Mouse (Mus musculus): ENCODE results near the gene Hipk3.

Gene Hipk3

DNA sequence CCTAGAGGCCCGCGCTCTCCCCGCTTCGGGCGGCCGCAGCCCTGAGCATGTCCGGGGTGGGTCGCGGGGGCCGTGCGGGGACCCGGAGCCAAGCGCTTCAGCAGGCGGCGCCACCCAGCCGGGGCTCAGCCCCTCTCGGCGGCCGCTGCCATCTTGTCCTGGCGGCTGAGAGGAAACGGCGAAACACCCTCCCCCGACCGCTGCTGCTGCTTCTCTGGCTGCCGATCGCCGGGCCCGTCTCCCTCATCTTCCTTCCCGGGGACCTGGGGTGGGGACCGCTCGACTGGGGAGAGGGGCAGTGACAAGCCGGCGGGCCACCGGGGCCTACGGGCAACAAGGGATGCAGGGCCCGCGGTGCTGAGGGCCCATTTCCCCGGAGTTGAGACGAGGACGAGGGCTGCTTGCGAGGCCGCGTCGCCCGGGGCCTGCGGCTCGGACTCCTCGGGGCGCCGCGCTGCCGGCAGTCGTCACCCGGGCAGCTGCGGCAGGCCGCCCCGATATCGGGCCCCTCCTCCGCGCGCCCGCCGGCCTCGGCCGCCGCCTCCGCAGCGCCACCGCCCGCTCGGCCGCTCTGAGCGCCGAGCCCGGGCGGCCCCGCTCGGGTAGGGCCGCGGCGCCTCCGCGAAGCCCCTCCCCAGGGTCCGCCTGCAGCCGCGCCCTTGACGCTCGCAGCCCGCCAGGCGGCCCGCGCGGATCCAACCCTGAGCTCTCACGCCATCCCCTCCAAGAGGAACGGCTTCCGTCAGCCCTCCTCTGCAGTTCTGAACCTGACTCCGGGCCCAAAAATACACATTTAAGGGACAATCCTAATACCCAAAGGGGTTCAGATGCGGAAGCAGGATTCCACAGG is at the start of gene Hipk3:
TSS of gene Hipk3 (minus strand) at position 496 of the 850 bp plus-strand sequence.
- in situ Hi-C loops (cut with MboI): loop anchor here (5.0 kb wide), 1 partner anchor 93 kb away; no protein-coding TSS in a partner anchor

DNA sequence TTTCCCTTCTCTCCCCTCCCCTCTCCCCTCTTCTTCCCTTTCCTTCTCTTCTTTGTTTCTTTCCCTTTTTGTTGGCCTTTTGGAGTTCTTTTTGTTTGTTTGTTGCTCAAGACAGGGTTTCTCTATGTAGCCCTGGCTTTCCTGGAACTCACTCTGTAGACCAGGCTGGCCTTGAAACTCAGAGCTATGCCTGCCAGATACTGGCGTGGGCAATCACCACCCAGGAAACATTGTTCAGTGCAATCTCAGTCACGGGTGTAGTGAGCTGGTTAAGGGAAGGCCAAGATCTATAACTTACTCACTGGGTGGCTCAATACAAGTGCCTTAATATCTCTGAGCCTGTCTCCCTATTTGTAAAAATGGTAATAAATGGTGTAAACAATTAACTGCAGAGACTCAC is 46.0 kb upstream of the Hipk3 start:
- in situ Hi-C loops (cut with MboI): no loop called here

DNA sequence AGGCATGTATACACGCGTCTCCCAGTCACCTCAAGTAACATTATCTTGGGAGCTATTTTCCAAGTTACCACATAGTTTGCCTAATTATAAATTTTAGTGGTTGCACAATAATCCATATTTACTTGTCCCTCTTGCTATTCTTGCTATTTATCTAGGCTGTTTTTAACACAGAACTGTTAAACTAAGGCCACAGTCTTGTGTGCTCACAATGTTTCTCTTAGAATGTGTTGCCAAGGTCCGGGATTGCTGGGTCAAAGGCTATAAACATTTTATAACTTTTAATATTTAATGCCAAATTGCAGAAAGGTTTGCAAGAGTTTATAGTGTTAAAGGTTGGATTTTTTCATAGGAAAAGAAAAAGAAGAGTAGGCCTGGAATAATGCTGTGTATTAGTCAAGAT is 40.5 kb upstream of the Hipk3 start:
- in situ Hi-C loops (cut with MboI): no loop called here

DNA sequence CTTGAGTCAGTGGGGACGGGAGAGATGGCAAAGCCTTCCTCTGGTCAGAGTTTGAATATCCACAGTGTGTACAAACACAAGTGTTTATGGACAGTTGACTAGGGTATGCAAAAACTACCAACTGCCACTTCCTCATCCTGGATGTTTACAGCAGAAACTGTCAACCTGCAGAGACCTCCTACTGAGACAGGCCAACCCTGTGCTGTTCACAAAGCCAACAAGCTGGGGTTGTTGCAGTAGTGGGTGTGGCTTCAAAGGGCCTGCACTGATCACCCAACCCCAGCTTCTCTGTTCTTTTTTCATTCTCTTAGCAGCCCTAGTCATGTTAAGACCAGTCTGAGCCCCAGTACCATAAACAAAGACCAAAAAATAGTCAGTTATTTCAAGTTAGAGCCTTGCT is 38.3 kb upstream of the Hipk3 start:
- in situ Hi-C loops (cut with MboI): no loop called here

DNA sequence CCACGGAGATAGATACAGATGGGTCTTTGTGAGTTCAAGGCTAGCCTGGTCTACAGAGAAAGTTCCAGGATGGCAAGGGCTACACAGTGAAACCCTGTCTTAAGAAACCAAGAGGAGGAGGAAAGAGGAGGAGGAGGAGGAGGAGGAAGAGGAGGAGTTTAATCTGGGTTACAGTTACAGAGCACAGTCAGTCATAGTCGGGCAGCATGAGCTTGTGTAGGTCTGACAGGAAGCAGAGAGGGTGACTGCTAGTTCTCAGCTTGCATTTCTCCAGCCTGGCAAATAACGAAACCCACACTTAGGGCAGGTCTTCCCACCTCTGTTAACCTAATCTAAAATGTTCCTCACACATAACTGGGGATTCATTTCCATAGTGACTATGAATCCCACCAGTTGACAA is 32.3 kb upstream of the Hipk3 start:
- in situ Hi-C loops (cut with MboI): no loop called here

DNA sequence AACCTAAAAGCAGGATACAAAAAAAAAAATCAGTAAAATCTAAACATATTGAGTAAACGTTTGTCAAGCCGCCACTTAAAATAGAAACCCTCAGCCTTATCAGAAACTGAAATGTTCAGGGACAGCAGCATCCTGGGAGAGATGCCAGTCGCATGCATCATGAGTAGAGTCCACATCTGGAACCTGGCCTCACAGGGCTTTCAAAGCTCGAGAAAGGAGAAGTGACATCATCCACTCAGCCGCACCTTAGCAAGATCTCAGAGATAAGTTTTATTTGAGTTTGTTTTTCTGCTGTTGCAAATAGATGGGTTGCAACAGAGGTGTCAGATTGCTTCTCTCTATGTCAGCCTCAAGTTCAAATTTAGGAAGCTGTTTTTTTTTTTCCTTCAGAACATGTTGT is 31.3 kb upstream of the Hipk3 start:
- in situ Hi-C loops (cut with MboI): no loop called here

DNA sequence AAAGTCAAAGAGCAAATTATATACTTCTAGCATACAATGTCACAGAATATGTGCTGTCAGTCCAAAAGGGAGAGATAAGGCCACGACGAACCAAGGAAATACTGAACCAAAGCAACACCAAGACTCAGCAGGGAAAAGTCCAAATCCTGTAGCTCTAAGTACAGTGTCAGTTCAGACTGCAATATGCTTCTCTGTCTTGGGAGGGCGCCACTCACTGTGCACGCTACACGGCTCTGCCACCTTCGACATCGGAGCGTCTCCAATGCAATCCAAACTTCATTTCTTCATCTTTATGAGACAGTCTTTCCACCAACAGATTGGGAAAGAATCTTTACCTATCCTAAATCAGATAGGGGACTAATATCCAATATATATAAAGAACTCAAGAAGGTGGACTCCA is 17.4 kb upstream of the Hipk3 start:
- in situ Hi-C loops (cut with MboI): no loop called here

DNA sequence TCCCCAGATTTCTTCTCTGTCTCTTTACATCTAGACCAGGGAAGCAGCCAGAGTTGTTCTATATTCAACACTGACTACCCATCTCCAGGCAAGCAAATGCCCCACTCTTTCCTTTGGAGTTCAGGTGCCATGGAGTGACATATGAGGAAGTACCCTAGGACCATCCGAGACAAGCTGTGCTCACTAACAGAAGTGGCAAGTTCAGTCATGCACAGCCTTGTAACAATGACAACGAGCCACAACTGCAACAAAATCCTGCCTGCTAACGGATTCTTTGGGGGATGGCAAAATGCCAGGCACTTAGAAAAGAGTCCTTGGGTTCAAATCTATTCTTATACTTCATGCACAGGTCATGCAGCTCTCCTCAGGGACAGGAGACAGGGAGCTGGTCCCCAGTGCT is 8.1 kb upstream of the Hipk3 start:
- in situ Hi-C loops (cut with MboI): no loop called here

DNA sequence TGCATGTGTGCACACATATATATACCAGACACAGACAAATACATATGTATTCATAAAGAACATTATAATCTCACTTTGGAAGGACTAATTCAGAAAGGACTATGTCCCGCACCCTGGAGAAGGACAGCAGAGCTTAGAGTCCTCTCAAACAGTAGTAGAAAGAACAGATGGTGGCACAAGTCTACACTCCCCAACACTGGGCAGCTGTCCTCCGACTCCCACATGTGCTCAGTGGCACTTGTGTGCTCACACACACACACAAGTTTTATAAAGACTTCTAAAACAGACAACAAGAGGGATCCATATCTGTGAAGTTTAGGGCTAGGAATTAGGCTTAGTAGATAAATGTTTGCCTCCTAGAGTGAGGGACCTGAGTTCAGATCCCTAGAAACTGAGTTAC is 6.8 kb upstream of the Hipk3 start:
- in situ Hi-C loops (cut with MboI): no loop called here

DNA sequence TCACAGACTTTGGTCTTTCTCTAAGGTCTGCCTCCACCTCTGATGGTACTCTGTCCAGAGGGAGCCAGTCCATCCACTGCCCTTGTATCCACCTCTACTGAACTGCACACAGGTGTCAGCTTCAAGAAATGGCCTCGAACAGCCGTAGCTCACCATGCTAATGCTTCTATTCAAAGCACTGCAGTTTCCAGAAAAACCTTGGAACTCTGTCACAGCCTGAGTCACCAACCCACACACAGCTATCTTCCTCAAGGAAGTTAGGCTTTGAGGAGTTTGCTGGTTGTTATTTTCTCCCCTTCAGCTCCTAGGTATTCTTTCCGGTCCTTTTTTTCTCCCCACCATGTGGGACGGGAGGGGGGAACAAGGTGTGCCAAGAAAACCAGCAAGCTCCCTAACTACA is 3.5 kb upstream of the Hipk3 start:
- in situ Hi-C loops (cut with MboI): no loop called here

DNA sequence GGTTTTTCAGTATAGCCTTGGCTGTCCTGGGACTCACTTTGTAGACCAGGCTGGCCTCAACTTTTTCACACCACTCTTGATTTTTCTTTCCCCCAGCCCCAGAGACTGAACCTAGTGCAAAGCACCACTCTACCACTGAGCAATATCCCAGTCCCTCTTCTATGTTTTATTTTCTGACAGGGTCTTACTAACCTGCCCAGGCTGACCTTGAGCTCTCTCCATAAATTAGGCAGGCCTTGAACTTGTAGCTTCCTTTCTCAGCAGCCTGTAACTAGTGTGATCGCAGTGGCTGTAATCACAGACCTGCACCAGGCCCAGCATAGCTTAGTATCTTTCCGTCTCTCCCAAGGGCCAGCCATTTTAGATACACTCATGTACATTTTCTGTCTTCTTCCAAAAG is 3.0 kb upstream of the Hipk3 start:
- in situ Hi-C loops (cut with MboI): no loop called here

DNA sequence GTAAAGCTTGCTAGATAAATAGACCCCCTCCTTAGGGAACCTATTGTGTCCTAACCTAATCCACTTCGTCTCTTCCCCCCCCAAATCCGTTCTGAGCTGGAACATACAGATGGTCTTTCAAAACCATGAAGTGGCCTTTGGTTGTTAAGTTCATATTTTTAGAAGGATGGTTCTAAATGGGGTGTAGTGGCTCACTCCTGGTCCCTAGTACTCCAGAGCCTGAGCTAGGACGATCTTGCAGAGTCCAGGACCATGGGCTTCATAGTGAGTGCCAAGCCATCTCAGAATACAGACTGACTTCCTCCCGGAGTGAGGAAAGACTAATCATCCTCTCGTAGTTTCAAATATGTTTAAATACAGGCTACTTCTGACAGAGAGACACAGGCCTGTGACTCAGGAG is 2.0 kb upstream of the Hipk3 start:
- in situ Hi-C loops (cut with MboI): no loop called here

DNA sequence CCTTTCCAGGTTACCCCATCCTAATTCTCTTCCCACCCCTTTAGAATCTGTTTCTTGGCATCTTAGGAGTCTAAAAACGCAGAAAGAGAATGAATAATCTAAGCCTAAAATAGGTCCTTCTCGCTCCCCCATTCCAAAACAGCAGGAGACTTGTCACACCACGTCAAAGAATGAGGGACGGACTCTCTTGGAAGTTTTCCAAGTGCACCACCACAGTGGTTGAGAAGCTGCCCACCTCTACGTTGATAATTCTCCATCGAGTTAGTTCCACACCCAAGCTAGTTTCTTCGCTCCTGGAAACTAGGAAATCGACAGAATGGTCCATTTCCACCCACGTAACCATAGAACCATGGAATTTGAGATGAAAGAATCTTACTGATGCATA is 547 bp upstream of the Hipk3 start:
- in situ Hi-C loops (cut with MboI): loop anchor here (5.0 kb wide), 1 partner anchor 93 kb away; no protein-coding TSS in a partner anchor

DNA sequence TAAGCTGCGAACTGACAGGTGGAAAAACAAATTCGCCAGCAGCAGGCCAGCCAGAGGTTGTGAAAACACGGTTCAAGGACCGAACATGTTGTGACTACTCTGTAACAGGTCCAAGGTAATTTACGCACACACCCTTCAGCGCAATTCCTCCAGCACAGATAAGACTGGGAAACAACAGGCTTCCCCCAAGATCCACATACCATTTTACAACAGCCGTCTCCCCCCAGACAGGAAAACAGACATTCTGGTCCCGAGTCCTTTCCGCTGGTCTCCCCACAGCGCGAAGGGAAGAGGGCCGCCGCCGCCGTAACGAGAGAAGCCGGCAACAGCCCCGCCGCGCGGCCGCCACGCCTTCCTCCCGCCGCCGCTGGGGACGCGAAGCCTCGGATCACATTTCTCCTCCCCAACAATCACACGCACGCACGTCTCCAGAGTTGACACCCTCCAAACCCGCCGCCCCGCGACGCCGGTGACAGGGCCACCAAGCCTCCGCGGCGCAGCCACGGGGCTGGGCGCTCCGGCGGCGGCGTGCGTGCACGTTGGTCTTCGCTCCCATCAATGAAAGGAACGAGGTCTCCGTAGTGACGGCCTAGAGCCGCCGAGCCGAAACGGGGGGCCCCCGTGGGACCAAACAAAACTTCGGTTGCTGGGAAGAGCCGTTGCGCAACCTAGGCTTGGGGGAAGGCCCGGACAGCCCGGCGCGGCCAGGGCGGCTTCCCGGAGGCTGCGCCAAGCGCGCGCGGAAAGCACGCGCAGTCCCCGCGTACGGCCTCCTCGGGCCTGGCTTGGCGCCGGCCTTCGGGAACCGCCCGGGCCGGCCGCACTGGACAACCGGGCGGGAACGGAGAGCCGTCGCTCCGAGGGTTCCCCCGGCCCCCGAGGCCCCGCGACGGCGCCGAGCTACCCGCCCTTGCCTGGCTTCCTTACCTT is 960 bp downstream of the Hipk3 start:
- in situ Hi-C loops (cut with MboI): loop anchor here (5.0 kb wide), 1 partner anchor 94 kb away; no protein-coding TSS in a partner anchor

DNA sequence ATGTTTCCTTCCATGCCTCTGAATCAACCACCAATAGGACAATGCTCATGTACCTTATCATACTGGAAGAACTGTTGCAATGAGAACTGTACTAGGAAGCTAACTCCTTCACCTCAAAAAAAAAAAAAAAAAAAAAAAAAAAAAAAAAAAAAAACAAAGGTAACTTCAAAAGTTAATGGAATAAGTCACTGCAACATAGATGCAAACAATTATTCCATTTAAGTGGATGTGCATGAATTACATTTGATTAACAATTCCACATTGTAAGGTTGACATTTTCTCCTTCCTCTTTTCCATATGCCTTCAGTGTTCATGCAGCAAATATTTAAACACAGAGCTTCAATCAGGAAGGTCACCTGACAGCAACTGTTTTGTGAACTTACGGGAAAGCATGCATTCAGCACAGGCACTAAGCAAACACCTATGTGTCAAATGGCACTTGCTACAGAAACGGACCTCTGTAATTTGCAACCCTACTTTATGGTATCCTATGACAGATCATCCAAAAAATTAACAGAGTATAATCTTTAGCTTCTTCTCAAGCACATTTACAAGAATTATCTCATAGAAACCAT is 2.9 kb downstream of the Hipk3 start:
- in situ Hi-C loops (cut with MboI): loop anchor here (5.0 kb wide), 1 partner anchor 96 kb away; no protein-coding TSS in a partner anchor

DNA sequence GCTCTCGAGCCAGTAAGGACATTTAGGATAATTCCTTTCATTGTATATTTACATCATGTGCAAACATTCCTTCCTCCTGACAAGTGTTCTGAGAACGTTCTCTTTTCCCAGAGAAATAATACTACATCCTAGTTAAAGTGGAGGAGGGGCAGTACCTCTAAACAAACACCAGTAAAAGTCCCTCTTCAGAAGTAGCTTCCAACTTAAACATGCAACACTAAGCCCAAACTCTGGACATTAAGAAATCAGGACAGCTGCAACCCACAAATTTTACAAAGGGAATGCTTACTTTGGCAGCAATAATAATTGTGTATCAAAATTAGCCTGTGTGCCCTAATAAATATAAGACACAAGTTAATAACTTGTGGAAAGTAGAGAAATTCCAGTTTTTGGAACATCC is 3.5 kb downstream of the Hipk3 start:
- in situ Hi-C loops (cut with MboI): loop anchor here (5.0 kb wide), 1 partner anchor 97 kb away; no protein-coding TSS in a partner anchor

DNA sequence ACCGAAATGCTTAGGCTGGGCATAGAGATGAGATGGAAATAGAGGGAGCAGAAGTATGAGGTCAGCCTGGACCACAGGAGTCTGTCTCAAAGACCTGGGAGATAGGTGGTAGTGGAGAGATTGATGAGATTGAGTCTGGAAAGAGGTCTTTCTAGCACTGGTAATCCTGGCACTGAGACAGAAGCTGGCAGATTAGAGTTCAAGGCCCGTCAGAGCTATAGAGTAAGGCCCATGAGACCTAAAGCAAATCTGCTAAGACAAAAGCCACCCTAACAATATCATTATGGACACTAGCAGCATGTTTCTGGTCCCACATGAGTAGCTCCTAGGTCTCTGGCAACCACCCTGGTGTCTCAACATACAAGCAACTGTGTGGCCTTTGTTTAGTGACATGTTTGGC is 4.4 kb downstream of the Hipk3 start:
- in situ Hi-C loops (cut with MboI): loop anchor here (5.0 kb wide), 1 partner anchor 97 kb away; no protein-coding TSS in a partner anchor

DNA sequence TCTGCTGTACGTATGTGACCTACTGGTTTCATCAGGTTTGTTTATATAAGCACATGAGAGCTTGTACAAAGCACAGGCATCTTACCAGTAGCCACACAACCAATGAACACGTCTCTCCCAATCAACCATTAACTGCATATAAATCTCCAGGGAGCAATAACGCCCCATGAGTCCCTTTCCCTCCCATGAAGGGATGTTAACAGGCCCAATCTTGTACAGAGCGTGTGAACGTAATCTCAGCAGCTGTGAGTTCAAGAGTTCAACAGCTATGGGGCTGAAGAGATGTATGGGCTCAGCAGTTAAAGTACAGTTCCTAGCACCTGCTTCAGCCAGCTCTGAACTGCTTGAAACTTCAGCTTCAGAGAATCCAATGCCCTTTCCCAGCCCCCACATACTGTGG is 9.8 kb downstream of the Hipk3 start:
- in situ Hi-C loops (cut with MboI): no loop called here

DNA sequence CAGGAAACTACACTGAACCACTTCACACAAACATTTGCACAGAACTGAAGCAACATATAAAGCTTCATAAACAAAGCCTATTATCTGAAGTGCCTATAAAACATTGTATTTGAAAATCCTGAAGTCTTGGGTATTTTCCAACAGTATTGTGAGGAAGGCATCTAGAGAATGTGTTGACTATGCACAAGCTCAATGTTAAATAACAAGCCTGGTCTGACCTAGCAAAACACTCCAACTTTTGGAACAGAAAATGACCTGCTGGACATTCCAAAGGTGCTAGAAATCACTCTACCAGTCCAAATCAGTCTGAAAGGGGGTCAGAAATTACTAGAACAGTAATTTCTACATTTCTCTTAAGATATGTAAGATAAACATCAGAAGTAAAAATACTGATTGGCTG is 12.1 kb downstream of the Hipk3 start:
- in situ Hi-C loops (cut with MboI): no loop called here

DNA sequence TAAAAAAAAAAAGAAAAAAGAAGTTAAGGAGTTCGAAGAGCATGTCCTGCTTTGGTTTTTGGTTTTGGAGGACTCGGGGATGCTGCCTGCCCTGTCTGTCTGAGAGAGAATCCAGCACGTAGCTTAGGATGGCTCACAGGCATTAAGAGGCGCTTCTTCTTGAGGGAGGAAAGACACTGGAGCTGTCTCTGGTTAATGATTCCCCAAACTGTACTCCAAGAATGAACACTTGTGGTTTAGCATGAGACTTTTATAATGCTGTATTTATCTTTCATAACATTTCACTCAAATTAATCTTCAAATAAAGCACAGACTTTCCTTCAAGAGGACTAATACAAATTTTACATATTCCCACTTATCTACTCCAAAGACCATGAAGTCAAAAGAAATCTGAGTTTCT is 15.2 kb downstream of the Hipk3 start:
- in situ Hi-C loops (cut with MboI): no loop called here

DNA sequence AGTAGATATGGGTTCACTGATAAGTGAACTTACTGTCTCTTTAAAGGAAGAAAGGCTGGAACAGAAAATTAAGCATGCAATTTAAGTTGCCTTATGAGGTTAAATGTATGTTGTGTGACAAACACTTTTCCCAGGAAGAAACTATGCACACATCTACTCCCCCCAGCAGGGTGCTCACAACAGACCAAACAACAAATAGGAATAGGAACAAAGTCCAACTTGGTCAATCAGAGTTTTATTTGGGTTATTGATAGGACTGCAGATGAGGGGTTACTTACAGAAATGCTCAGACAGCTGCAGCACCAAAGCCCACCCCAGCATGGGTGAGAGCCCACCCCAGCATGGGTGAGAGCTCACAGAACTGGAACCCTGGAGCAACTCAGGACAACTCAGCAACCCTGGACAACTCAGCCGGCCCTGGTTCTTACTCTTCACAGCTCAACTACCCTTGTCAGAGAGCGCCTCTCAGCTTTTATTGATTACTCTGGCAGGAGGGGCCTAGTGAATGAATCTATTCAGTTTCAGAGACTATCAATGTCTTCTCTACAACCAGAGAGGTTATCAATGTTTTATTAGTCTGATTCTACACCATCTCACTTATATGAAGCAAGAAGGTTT is 16.7 kb downstream of the Hipk3 start:
- in situ Hi-C loops (cut with MboI): no loop called here

DNA sequence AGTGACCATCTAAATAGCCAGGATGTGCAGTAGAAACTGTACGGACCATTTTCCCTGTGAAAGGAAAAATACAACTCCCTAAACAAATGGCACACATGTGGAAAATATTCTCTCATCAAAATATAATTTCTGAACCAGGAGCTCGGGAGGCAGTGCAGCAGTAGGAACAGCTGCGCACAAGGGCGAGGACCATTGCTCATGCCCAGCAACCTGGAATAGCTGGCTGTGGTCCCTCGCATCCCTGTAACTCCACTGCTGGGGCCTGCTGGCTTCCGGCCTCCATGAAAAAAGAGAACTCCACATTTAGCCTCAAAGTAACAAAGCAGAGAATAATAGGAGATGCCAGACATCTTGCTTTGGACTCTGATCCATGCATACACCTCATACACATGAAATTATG is 22.2 kb downstream of the Hipk3 start:
- in situ Hi-C loops (cut with MboI): no loop called here

All from mature B cell (primary cell).